Mouse (Mus musculus) adrenal gland, adult 8-10 months (tissue): Measurements from ENCODE around the gene Map4k5. TPM values are rescaled to one million over a fixed set of nuclear protein-coding genes. Genes with fewer than 3 reads are reported as not detected.

Experiments
- DNase-seq: peaks from one replicate; pipeline ENCODE4 v3.0.0; 2022
- total RNA-seq, 4 experiments: library from RNA; stranded (reverse); gene quantifications; 2 replicates each; pipeline ENCODE4 v1.2.4; 2022

Map4k5 gene
- total RNA-seq, result 10 to 100 TPM; 26.6 to 51.8 (median 37.2) TPM

GRCm38 (mm10) chr12:69892371-69893251 is at the start of gene Map4k5, which contains the start of gene Atl1:
Gene Map4k5, minus strand, starts transcription at chr12:69893200.
Gene Atl1, plus strand, starts transcription at chr12:69892614.
- DNase-seq, result peak; percentile 83

- no peak for DNase-seq
Observed at GRCm38 (mm10) chr12:69941655-69942329, 48.8 kb upstream of the Map4k5 start.

- no peak for DNase-seq
Observed at GRCm38 (mm10) chr12:69939291-69939690, 46.3 kb upstream of the Map4k5 start.

GRCm38 (mm10) chr12:69937731-69938130 is 44.7 kb upstream of the Map4k5 start:
- no peak for DNase-seq

- no peak for DNase-seq
Observed at GRCm38 (mm10) chr12:69926716-69927115, 33.7 kb upstream of the Map4k5 start.

GRCm38 (mm10) chr12:69924012-69924411 is 31.0 kb upstream of the Map4k5 start:
- no peak for DNase-seq

- DNase-seq, result no peak
Observed at GRCm38 (mm10) chr12:69923603-69924002, 30.6 kb upstream of the Map4k5 start.

GRCm38 (mm10) chr12:69923128-69923527 is 30.1 kb upstream of the Map4k5 start:
- no peak for DNase-seq

- no peak for DNase-seq
Observed at GRCm38 (mm10) chr12:69922099-69922498, 29.1 kb upstream of the Map4k5 start.

GRCm38 (mm10) chr12:69917870-69918269 is 24.9 kb upstream of the Map4k5 start:
- no peak for DNase-seq

- no peak for DNase-seq
Observed at GRCm38 (mm10) chr12:69912737-69913136, 19.7 kb upstream of the Map4k5 start.

- DNase-seq, result no peak
Observed at GRCm38 (mm10) chr12:69911906-69912305, 18.9 kb upstream of the Map4k5 start.

- DNase-seq, result no peak
Observed at GRCm38 (mm10) chr12:69908511-69908900, 15.5 kb upstream of the Map4k5 start.

GRCm38 (mm10) chr12:69907667-69908510 is 14.9 kb upstream of the Map4k5 start:
- no peak for DNase-seq

- DNase-seq, result no peak
Observed at GRCm38 (mm10) chr12:69904991-69905390, 12.0 kb upstream of the Map4k5 start.

- DNase-seq, result no peak
Observed at GRCm38 (mm10) chr12:69898119-69898518, 5.1 kb upstream of the Map4k5 start.

- no peak for DNase-seq
Observed at GRCm38 (mm10) chr12:69895046-69895445, 2.0 kb upstream of the Map4k5 start.

GRCm38 (mm10) chr12:69893927-69894326 is 927 bp upstream of the Map4k5 start:
- no peak for DNase-seq

GRCm38 (mm10) chr12:69891721-69892120 is 1.3 kb downstream of the Map4k5 start:
- no peak for DNase-seq

- DNase-seq, result no peak
Observed at GRCm38 (mm10) chr12:69890476-69890875, 2.5 kb downstream of the Map4k5 start.

GRCm38 (mm10) chr12:69890051-69890450 is 2.9 kb downstream of the Map4k5 start:
- DNase-seq, result no peak

- DNase-seq, result no peak
Observed at GRCm38 (mm10) chr12:69888345-69888744, 4.7 kb downstream of the Map4k5 start.

- DNase-seq, result no peak
Observed at GRCm38 (mm10) chr12:69887776-69888175, 5.2 kb downstream of the Map4k5 start.
